Mouse (Mus musculus) leukemia stem cell, adult 10-12 weeks (primary cell): Measurements from ENCODE around the gene Olfr115. TPM values are rescaled to one million over a fixed set of nuclear protein-coding genes. Genes with fewer than 3 reads are reported as not detected.

ENCODE experiments used
- polyA plus RNA-seq: library from polyadenylated mRNA; stranded (reverse); fragments of >175 nt; gene quantifications from 2 replicates; pipeline ENCODE4 v1.2.3, GENCODE M21; 2012; ENCODE audit warnings: low replicate concordance

Olfr115 gene
- not detected in 2 replicates for polyA plus RNA-seq

GRCm38 (mm10) chr17:37627009-37627408, at the start of gene Olfr115, which contains the start of gene Olfr116:
Gene Olfr115, minus strand, starts transcription at chr17:37627109.
Gene Olfr116, minus strand, starts transcription at chr17:37627199.

GRCm38 (mm10) chr17:37666688-37667087, 39.8 kb upstream of the Olfr115 start, which contains the start of gene Olfr118:
Gene Olfr118, plus strand, starts transcription at chr17:37666988.

DNA sequence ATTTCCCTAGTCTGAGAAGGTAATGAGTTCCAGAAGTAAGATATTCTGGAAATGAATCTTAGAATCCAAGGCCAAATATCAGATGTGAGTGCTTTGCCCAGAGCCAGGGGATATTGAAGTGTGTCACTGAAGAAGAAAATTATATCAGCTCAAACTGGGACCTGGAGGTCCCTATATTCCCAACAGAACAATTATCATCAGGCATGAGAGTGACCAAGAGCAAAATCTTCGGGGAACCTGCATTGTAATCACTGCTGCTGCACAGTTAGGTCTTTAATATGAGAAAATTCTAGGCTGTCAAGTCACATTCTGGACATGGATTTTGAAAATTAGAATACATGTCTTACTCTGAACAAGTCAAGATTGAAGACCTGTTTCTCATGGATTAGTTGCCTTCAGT, 36.8 kb upstream of the Olfr115 start, which contains the start of gene Olfr117:
TSS of gene Olfr117 (minus strand) at position 101 of the 400 bp plus-strand sequence.

DNA sequence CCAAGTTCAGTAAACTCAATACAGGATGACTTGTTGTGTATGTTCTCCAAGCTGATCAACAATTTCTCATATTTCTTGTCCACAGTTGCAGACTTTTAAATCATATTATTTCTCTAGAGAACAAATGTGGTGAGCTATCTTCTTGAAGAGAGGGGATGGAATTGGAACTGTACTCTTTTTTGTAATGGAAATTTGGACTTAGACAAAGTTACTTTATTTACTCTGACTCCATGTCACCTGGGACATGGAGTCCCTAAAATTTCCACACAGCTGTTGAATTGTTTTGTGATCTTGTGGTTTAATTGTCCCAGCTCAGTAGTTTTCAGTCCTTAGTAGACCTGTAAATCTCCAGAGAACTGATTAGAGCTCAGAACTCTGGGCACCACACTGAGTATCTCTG, 34.3 kb downstream of the Olfr115 start, which contains the start of gene Olfr114:
TSS of gene Olfr114 (minus strand) at position 101 of the 400 bp plus-strand sequence.

DNA sequence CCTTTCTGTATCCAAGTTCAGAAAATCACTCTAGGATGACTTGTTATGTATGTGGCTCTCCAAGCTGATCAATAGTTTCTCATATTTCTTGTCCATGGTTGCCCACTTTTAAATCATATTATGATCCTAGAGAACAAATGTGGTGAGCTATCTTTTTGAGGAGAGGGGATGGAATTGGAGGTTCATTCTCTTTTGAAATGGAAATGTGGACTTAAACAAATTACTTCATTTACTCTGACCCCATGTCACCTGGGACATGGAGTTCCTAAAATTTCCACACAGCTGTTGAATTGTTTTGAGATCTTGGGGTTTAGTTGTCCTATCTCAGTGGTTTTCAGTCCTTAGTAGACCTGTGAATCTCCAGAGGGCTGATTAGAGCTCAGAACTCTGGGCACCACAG, 49.3 kb downstream of the Olfr115 start, which contains the start of gene Olfr113:
TSS of gene Olfr113 (minus strand) at position 101 of the 400 bp plus-strand sequence.

GRCm38 (mm10) chr17:37569351-37569750, 57.6 kb downstream of the Olfr115 start, which contains the start of gene Olfr112:
Gene Olfr112, minus strand, starts transcription at chr17:37569451.

Other genes with a start within 250 kb of the Olfr115 start
- gene Olfr105-ps, start 248.1 kb downstream of the Olfr115 start, polyA plus RNA-seq, result not detected in 2 replicates
- not detected in 2 replicates for gene Olfr106-ps, start 236.7 kb downstream of the Olfr115 start, polyA plus RNA-seq
- not detected in 2 replicates for gene Olfr107, start 227.9 kb downstream of the Olfr115 start, polyA plus RNA-seq
- not detected in 2 replicates for gene Olfr108, start 181.6 kb downstream of the Olfr115 start, polyA plus RNA-seq
- not detected in 2 replicates for gene Olfr109, start 168.2 kb downstream of the Olfr115 start, polyA plus RNA-seq
- gene H2-M2, start 143.6 kb downstream of the Olfr115 start, polyA plus RNA-seq, result not detected in 2 replicates
- gene Olfr110, start 134.6 kb downstream of the Olfr115 start, polyA plus RNA-seq, result not detected in 2 replicates
- not detected in 2 replicates for gene Olfr111, start 119.1 kb downstream of the Olfr115 start, polyA plus RNA-seq
- gene Olfr112, start 57.7 kb downstream of the Olfr115 start, polyA plus RNA-seq, result not detected in 2 replicates
- not detected in 2 replicates for gene Olfr113, start 49.4 kb downstream of the Olfr115 start, polyA plus RNA-seq
- 0.18 TPM in 1 of 2 replicates, not detected in the other for gene Olfr114, start 34.4 kb downstream of the Olfr115 start, polyA plus RNA-seq
- gene Olfr116, start 90 bp upstream of the Olfr115 start, polyA plus RNA-seq, result not detected in 2 replicates
- gene Olfr117, start 36.7 kb upstream of the Olfr115 start, polyA plus RNA-seq, result not detected in 2 replicates
- gene Olfr118, start 39.9 kb upstream of the Olfr115 start, polyA plus RNA-seq, result 0.19 TPM in 1 of 2 replicates, not detected in the other
- not detected in 2 replicates for gene Olfr119, start 69.5 kb upstream of the Olfr115 start, polyA plus RNA-seq
- gene Olfr120, start 94.7 kb upstream of the Olfr115 start, polyA plus RNA-seq, result not detected in 2 replicates
- gene Olfr121, start 121.7 kb upstream of the Olfr115 start, polyA plus RNA-seq, result not detected in 2 replicates
- not detected in 2 replicates for gene Olfr122, start 141.5 kb upstream of the Olfr115 start, polyA plus RNA-seq
- not detected in 2 replicates for gene Olfr123, start 166.4 kb upstream of the Olfr115 start, polyA plus RNA-seq
- gene Olfr124, start 172.8 kb upstream of the Olfr115 start, polyA plus RNA-seq, result not detected in 2 replicates
- not detected in 2 replicates for gene Olfr125, start 205.8 kb upstream of the Olfr115 start, polyA plus RNA-seq
- not detected in 2 replicates for gene Olfr126, start 220.4 kb upstream of the Olfr115 start, polyA plus RNA-seq